24 mouse cellular contexts compared by ENCODE assay signal in genomic region chr10:128579731-128580130, GRCm38 (mm10). TPM values are rescaled to one million over a fixed set of nuclear protein-coding genes. Genes with fewer than 3 reads are reported as not detected.
DNase-seq lines count a peak whose midpoint lies in the region; ATAC-seq and TF ChIP-seq lines count a peak whose summit lies in the region.
"Had no signal": no experiment of that assay in that cellular context is flagged by ENCODE, and none has a peak within 500 bp of the region (broad histone marks: within the 10 kb centered on the region; RNA-seq: fewer than 3 reads in every experiment).

No protein-coding gene starts in this region.

- no peak overlapping the region for H3K4me3 ChIP-seq in intestine, embryonic 15.5 days (replicated peaks)
- no peak overlapping the region for H3K4me3 ChIP-seq in intestine, embryonic 16.5 days (ENCODE audit: low read length)
- no peak overlapping the region for H3K4me3 ChIP-seq in small intestine, adult 2 months (ENCODE audit: low read depth, low read length)
- H3K4me3 ChIP-seq in forebrain, embryonic 13.5 days = no peak overlapping the region
- H3K4me3 ChIP-seq in heart, embryonic 11.5 days (ENCODE audit: low read depth, low read length) = no peak overlapping the region
- H3K4me3 ChIP-seq: embryonic facial prominence, embryonic 13.5 days; embryonic facial prominence, embryonic 15.5 days; erythroblast, embryonic 14.5 days; forebrain, embryonic 10.5 days; forebrain, embryonic 12.5 days; forebrain, embryonic 15.5 days had no signal

- TF ChIP-seq CTCF in small intestine, adult 2 months (IDR thresholded peaks at IDR 0.05; ENCODE audit: extremely low read depth, insufficient read length, insufficient replicate concordance, low read depth, low read length) = no peak

- no peaks in the 10 kb centered on the region for H3K9me3 ChIP-seq in intestine, embryonic 15.5 days
- no peaks in the 10 kb centered on the region for H3K9me3 ChIP-seq in intestine, embryonic 16.5 days (ENCODE audit: control insufficient read depth, low read length)
- H3K9me3 ChIP-seq in forebrain, embryonic 13.5 days (replicated peaks) = no peaks in the 10 kb centered on the region; the same call in 1 of the 2 replicates
- H3K9me3 ChIP-seq in heart, embryonic 11.5 days (replicated peaks; ENCODE audit: control insufficient read depth, low read length) = no peaks in the 10 kb centered on the region
- H3K9me3 ChIP-seq: embryonic facial prominence, embryonic 13.5 days; embryonic facial prominence, embryonic 15.5 days; forebrain, embryonic 10.5 days; forebrain, embryonic 12.5 days; forebrain, embryonic 15.5 days had no signal

- 0 out of 2 replicates have a peak, but pooled peaks have one; percentile 6 for ATAC-seq in intestine, embryonic 15.5 days
- peak; percentile 3 for ATAC-seq in intestine, embryonic 16.5 days
- no peak for ATAC-seq in forebrain, embryonic 13.5 days
- ATAC-seq in heart, embryonic 11.5 days (replicated peaks; ENCODE audit: insufficient number of reproducible peaks, low FRiP score, low TSS enrichment) = no peak
- ATAC-seq: forebrain, embryonic 15.5 days had no signal

- 79% methylated on average over 4 of the region's 4 CpGs for WGBS in intestine, embryonic 15.5 days
- WGBS in intestine, embryonic 16.5 days = 77% methylated on average over 4 of the region's 4 CpGs
- 37% methylated on average over 4 of the region's 4 CpGs for WGBS in small intestine, adult 2 months
- WGBS in forebrain, embryonic 13.5 days = 83% methylated on average over 4 of the region's 4 CpGs
- 87% methylated on average over 4 of the region's 4 CpGs for WGBS in heart, embryonic 11.5 days (ENCODE audit: insufficient replicate concordance)

- peak; percentile 48 for DNase-seq in thymus, postnatal 14 days
- no peak for DNase-seq in thymus, postnatal 36 days
- no peak for DNase-seq in urinary bladder, postnatal 36 days (ENCODE audit: low spot score in 2 of 2)
- DNase-seq: adrenal gland, adult 2 months; adrenal gland, postnatal 10 days; adrenal gland, postnatal 25 days; cerebellum, adult 11 months; cerebellum, adult 18-20 months; cerebellum, adult 8-10 months; cerebellum, adult 9-11 months; cerebellum, postnatal 14 days; cerebellum, postnatal 36 days; embryo, embryonic 11 days had no signal

- no peak for TF ChIP-seq POLR2A in small intestine, adult 2 months (IDR thresholded peaks at IDR 0.05; ENCODE audit: low read depth, low read length)

- H3K36me3 ChIP-seq in intestine, embryonic 15.5 days = peaks cover 10% of the 10 kb centered on the region; the same call in 1 of the 2 replicates
- peaks cover 18% of the 10 kb centered on the region; the same call in 1 of the 2 replicates for H3K36me3 ChIP-seq in intestine, embryonic 16.5 days (ENCODE audit: control insufficient read depth, insufficient read depth, low read length)
- H3K36me3 ChIP-seq in small intestine, adult 2 months (ENCODE audit: control insufficient read depth, insufficient read depth, low read length) = peaks cover 72% of the 10 kb centered on the region
- H3K36me3 ChIP-seq in forebrain, embryonic 13.5 days (ENCODE audit: poor library complexity, severe bottlenecking) = no peaks in the 10 kb centered on the region
- H3K36me3 ChIP-seq in heart, embryonic 11.5 days (ENCODE audit: control insufficient read depth, insufficient read depth, low read length) = no peaks in the 10 kb centered on the region
- H3K36me3 ChIP-seq: forebrain, embryonic 10.5 days; forebrain, embryonic 12.5 days; forebrain, embryonic 15.5 days had no signal

- H3K27ac ChIP-seq in intestine, embryonic 15.5 days = 0 out of 2 replicates have a peak overlapping the region, but pooled peaks have one; percentile 23
- H3K27ac ChIP-seq in intestine, embryonic 16.5 days (ENCODE audit: low read length) = peak overlapping the region; percentile 73
- peak overlapping the region; percentile 78 for H3K27ac ChIP-seq in small intestine, adult 2 months (ENCODE audit: insufficient read depth, low read depth, low read length)
- no peak overlapping the region for H3K27ac ChIP-seq in forebrain, embryonic 13.5 days
- H3K27ac ChIP-seq in heart, embryonic 11.5 days (ENCODE audit: low read depth, low read length) = no peak overlapping the region
- H3K27ac ChIP-seq: embryonic facial prominence, embryonic 13.5 days; embryonic facial prominence, embryonic 15.5 days; forebrain, embryonic 10.5 days; forebrain, embryonic 12.5 days; forebrain, embryonic 15.5 days had no signal

- H3K9ac ChIP-seq in intestine, embryonic 15.5 days = no peak overlapping the region
- no peak overlapping the region for H3K9ac ChIP-seq in intestine, embryonic 16.5 days (ENCODE audit: low read depth, low read length)
- no peak overlapping the region for H3K9ac ChIP-seq in forebrain, embryonic 13.5 days
- no peak overlapping the region for H3K9ac ChIP-seq in heart, embryonic 11.5 days (ENCODE audit: low read depth, low read length)
- H3K9ac ChIP-seq: embryonic facial prominence, embryonic 13.5 days; embryonic facial prominence, embryonic 15.5 days; forebrain, embryonic 12.5 days; forebrain, embryonic 15.5 days had no signal

- H3K4me1 ChIP-seq in intestine, embryonic 15.5 days (replicated peaks) = peaks cover 15% of the 10 kb centered on the region
- H3K4me1 ChIP-seq in intestine, embryonic 16.5 days (ENCODE audit: control insufficient read depth, insufficient read depth, low read length) = peaks cover 24% of the 10 kb centered on the region
- peaks cover 15% of the 10 kb centered on the region for H3K4me1 ChIP-seq in small intestine, adult 2 months (ENCODE audit: control insufficient read depth, insufficient read depth, insufficient read length, low read length)
- H3K4me1 ChIP-seq in forebrain, embryonic 13.5 days = no peaks in the 10 kb centered on the region
- peaks cover 10% of the 10 kb centered on the region for H3K4me1 ChIP-seq in heart, embryonic 11.5 days (ENCODE audit: control insufficient read depth, insufficient read depth, low read length)
- H3K4me1 ChIP-seq: forebrain, embryonic 12.5 days; forebrain, embryonic 15.5 days had no signal

- no peak overlapping the region for H3K4me2 ChIP-seq in intestine, embryonic 15.5 days (replicated peaks)
- H3K4me2 ChIP-seq in intestine, embryonic 16.5 days (ENCODE audit: low read depth, low read length) = no peak overlapping the region
- no peak overlapping the region for H3K4me2 ChIP-seq in forebrain, embryonic 13.5 days
- no peak overlapping the region for H3K4me2 ChIP-seq in heart, embryonic 11.5 days
- H3K4me2 ChIP-seq: embryonic facial prominence, embryonic 13.5 days; embryonic facial prominence, embryonic 15.5 days; forebrain, embryonic 12.5 days; forebrain, embryonic 15.5 days had no signal

- H3K27me3 ChIP-seq in intestine, embryonic 15.5 days (replicated peaks) = no peaks in the 10 kb centered on the region
- no peaks in the 10 kb centered on the region for H3K27me3 ChIP-seq in intestine, embryonic 16.5 days (replicated peaks; ENCODE audit: control insufficient read depth, insufficient read depth, low read length)
- H3K27me3 ChIP-seq in small intestine, adult 2 months (ENCODE audit: control insufficient read depth, insufficient read depth, low read length) = no peaks in the 10 kb centered on the region
- peaks cover 13% of the 10 kb centered on the region for H3K27me3 ChIP-seq in forebrain, embryonic 13.5 days
- H3K27me3 ChIP-seq in heart, embryonic 11.5 days (ENCODE audit: control insufficient read depth, insufficient read depth, low read length) = peaks cover 2% of the 10 kb centered on the region; the same call in 1 of the 2 replicates
- H3K27me3 ChIP-seq: embryonic facial prominence, embryonic 15.5 days; forebrain, embryonic 15.5 days had no signal

RNA-seq across cellular contexts. Expression of gene Erbb3, which starts 9.7 kb away (rescaled TPM):
- polyA plus RNA-seq in intestine, embryonic 15.5 days (2015; fragmentation: Nextera tagmentation; extraction: Ambion mirVana) = 30.5 and 31.5 TPM in 2 replicates
- 29.6 and 34.9 TPM in 2 replicates for polyA plus RNA-seq in intestine, embryonic 16.5 days (2015; fragmentation: Nextera tagmentation; extraction: Ambion mirVana)
- 32.3 and 127 TPM in 2 replicates for polyA plus RNA-seq in small intestine, adult 2 months (2012; rRNA removed)
- polyA plus RNA-seq in forebrain, embryonic 13.5 days (2015; fragmentation: Nextera tagmentation; extraction: Ambion mirVana) = 0.12 and 0.28 TPM in 2 replicates
- polyA plus RNA-seq in heart, embryonic 11.5 days (2014; fragmentation: Nextera tagmentation; extraction: Ambion mirVana) = 5.8 and 9.1 TPM in 2 replicates

RNA-seq across cellular contexts. Expression of gene Pa2g4, which starts 13.9 kb away (rescaled TPM):
- 205 and 210 TPM in 2 replicates for polyA plus RNA-seq in intestine, embryonic 15.5 days (2015; fragmentation: Nextera tagmentation; extraction: Ambion mirVana)
- polyA plus RNA-seq in intestine, embryonic 16.5 days (2015; fragmentation: Nextera tagmentation; extraction: Ambion mirVana) = 171 and 196 TPM in 2 replicates
- 3.2 and 6.9 TPM in 2 replicates for polyA plus RNA-seq in small intestine, adult 2 months (2012; rRNA removed)
- polyA plus RNA-seq in forebrain, embryonic 13.5 days (2015; fragmentation: Nextera tagmentation; extraction: Ambion mirVana) = 173 and 186 TPM in 2 replicates
- polyA plus RNA-seq in heart, embryonic 11.5 days (2014; fragmentation: Nextera tagmentation; extraction: Ambion mirVana) = 162 and 163 TPM in 2 replicates

RNA-seq across cellular contexts. Expression of gene Rpl41, which starts 30.6 kb away (rescaled TPM):
- 3,667 and 3,915 TPM in 2 replicates for polyA plus RNA-seq in intestine, embryonic 15.5 days (2015; fragmentation: Nextera tagmentation; extraction: Ambion mirVana)
- 3,191 and 3,364 TPM in 2 replicates for polyA plus RNA-seq in intestine, embryonic 16.5 days (2015; fragmentation: Nextera tagmentation; extraction: Ambion mirVana)
- polyA plus RNA-seq in small intestine, adult 2 months (2012; rRNA removed) = 1,613 and 1,655 TPM in 2 replicates
- polyA plus RNA-seq in forebrain, embryonic 13.5 days (2015; fragmentation: Nextera tagmentation; extraction: Ambion mirVana) = 2,951 and 3,131 TPM in 2 replicates
- polyA plus RNA-seq in heart, embryonic 11.5 days (2014; fragmentation: Nextera tagmentation; extraction: Ambion mirVana) = 2,515 and 2,664 TPM in 2 replicates

RNA-seq across cellular contexts. Expression of gene Zc3h10, which starts 32.2 kb away (rescaled TPM):
- 14.5 and 15.2 TPM in 2 replicates for polyA plus RNA-seq in intestine, embryonic 15.5 days (2015; fragmentation: Nextera tagmentation; extraction: Ambion mirVana)
- polyA plus RNA-seq in intestine, embryonic 16.5 days (2015; fragmentation: Nextera tagmentation; extraction: Ambion mirVana) = 13.3 and 13.6 TPM in 2 replicates
- 6.4 and 15.2 TPM in 2 replicates for polyA plus RNA-seq in small intestine, adult 2 months (2012; rRNA removed)
- 18.3 and 19.4 TPM in 2 replicates for polyA plus RNA-seq in forebrain, embryonic 13.5 days (2015; fragmentation: Nextera tagmentation; extraction: Ambion mirVana)
- 7.7 and 8.0 TPM in 2 replicates for polyA plus RNA-seq in heart, embryonic 11.5 days (2014; fragmentation: Nextera tagmentation; extraction: Ambion mirVana)

RNA-seq across cellular contexts. Expression of gene Rps26, which starts 46.8 kb away (rescaled TPM):
- 693 and 768 TPM in 2 replicates for polyA plus RNA-seq in intestine, embryonic 15.5 days (2015; fragmentation: Nextera tagmentation; extraction: Ambion mirVana)
- 580 and 624 TPM in 2 replicates for polyA plus RNA-seq in intestine, embryonic 16.5 days (2015; fragmentation: Nextera tagmentation; extraction: Ambion mirVana)
- 439 and 930 TPM in 2 replicates for polyA plus RNA-seq in small intestine, adult 2 months (2012; rRNA removed)
- 531 and 638 TPM in 2 replicates for polyA plus RNA-seq in forebrain, embryonic 13.5 days (2015; fragmentation: Nextera tagmentation; extraction: Ambion mirVana)
- 551 and 604 TPM in 2 replicates for polyA plus RNA-seq in heart, embryonic 11.5 days (2014; fragmentation: Nextera tagmentation; extraction: Ambion mirVana)

Comparison
In these comparisons a context has a peak if more than half of its experiments do, and no peak if none do; other contexts are left out.
1. ATAC-seq: peak in intestine, embryonic 15.5 days (single experiment) and intestine, embryonic 16.5 days (single experiment); none in forebrain, embryonic 13.5 days (single experiment) and heart, embryonic 11.5 days (single experiment).
2. H3K27ac ChIP-seq: peak in intestine, embryonic 15.5 days (single experiment), intestine, embryonic 16.5 days (single experiment) and small intestine, adult 2 months (single experiment); none in forebrain, embryonic 13.5 days (single experiment) and heart, embryonic 11.5 days (single experiment).
3. RNA of gene Pa2g4, which starts 13.9 kb away (polyA plus RNA-seq): 205 to 210 TPM in intestine, embryonic 15.5 days, 171 to 196 TPM in intestine, embryonic 16.5 days, 173 to 186 TPM in forebrain, embryonic 13.5 days and 162 to 163 TPM in heart, embryonic 11.5 days; 3.2 to 6.9 TPM in small intestine, adult 2 months; every median in the first group is over 10 times any median in the second.